Mouse (Mus musculus) urinary bladder, postnatal 4 days (tissue): ENCODE measurements around the gene Evi5l.

Experiments
- DNase-seq, 2 experiments: peaks; one replicate each; pipeline ENCODE4 v3.0.0; 2021 to 2022; ENCODE audit warnings: low spot score in 2 of 2

The Evi5l gene

GRCm38 (mm10) chr8:4205246-4206123 lies 39.1 kb downstream of the Evi5l start:
- DNase-seq = no peak

- DNase-seq = no peak
Measured at GRCm38 (mm10) chr8:4206182-4207015, 40.0 kb downstream of the Evi5l start.

- DNase-seq = no peak
Measured at GRCm38 (mm10) chr8:4207016-4207350, 40.6 kb downstream of the Evi5l start.

GRCm38 (mm10) chr8:4211097-4211496 lies 44.7 kb downstream of the Evi5l start:
- no peak for DNase-seq

GRCm38 (mm10) chr8:4212809-4213209 lies 46.4 kb downstream of the Evi5l start:
- no peak for DNase-seq

GRCm38 (mm10) chr8:4213210-4214005 lies 47.0 kb downstream of the Evi5l start:
- DNase-seq = peak; percentile 59 to 75

- peak; percentile 54 to 65 for DNase-seq
Measured at GRCm38 (mm10) chr8:4214006-4214980, 47.9 kb downstream of the Evi5l start.

- DNase-seq = no peak
Measured at GRCm38 (mm10) chr8:4216296-4216695, 49.9 kb downstream of the Evi5l start.

- no peak for DNase-seq
Measured at GRCm38 (mm10) chr8:4216791-4217621, 50.6 kb downstream of the Evi5l start, which contains the start of gene Prr36. Gene Prr36, minus strand, starts transcription at chr8:4217459.

- DNase-seq = no peak
Measured at GRCm38 (mm10) chr8:4219617-4220016, 53.2 kb downstream of the Evi5l start.

GRCm38 (mm10) chr8:4222059-4222458 lies 55.7 kb downstream of the Evi5l start:
- DNase-seq = no peak

GRCm38 (mm10) chr8:4226323-4226722 lies 60.0 kb downstream of the Evi5l start:
- no peak for DNase-seq

GRCm38 (mm10) chr8:4226739-4227347 lies 60.5 kb downstream of the Evi5l start, which contains the start of gene Lrrc8e:
Gene Lrrc8e, plus strand, starts transcription at chr8:4226827.
- DNase-seq = no peak

GRCm38 (mm10) chr8:4227919-4228318 lies 61.6 kb downstream of the Evi5l start:
- no peak for DNase-seq

GRCm38 (mm10) chr8:4229784-4230183 lies 63.4 kb downstream of the Evi5l start:
- no peak for DNase-seq

- DNase-seq = no peak
Measured at GRCm38 (mm10) chr8:4230612-4231351, 64.4 kb downstream of the Evi5l start.

- DNase-seq = no peak
Measured at GRCm38 (mm10) chr8:4237814-4238433, 71.6 kb downstream of the Evi5l start.
